Mouse (Mus musculus): Measurements from ENCODE around the gene Stmn3.

- no peak for TF ChIP-seq GATA1 (IDR thresholded peaks at IDR 0.05; ENCODE audit: borderline replicate concordance, low read length)
- no peak for TF ChIP-seq FLI1 (IDR thresholded peaks at IDR 0.05; ENCODE audit: low read length)
Measured at GRCm38 (mm10) chr2:181312435-181312834, 1.9 kb downstream of the Stmn3 start.
